Mouse (Mus musculus) urinary bladder, adult 18-20 months (tissue): ENCODE results near the gene Ttll12.

Experiments
- DNase-seq, 2 experiments: peaks; one replicate each; pipeline ENCODE4 v3.0.0; 2022; ENCODE audit warnings: low spot score in 2 of 2, mixed read lengths in 2 of 2

Ttll12 gene

DNA sequence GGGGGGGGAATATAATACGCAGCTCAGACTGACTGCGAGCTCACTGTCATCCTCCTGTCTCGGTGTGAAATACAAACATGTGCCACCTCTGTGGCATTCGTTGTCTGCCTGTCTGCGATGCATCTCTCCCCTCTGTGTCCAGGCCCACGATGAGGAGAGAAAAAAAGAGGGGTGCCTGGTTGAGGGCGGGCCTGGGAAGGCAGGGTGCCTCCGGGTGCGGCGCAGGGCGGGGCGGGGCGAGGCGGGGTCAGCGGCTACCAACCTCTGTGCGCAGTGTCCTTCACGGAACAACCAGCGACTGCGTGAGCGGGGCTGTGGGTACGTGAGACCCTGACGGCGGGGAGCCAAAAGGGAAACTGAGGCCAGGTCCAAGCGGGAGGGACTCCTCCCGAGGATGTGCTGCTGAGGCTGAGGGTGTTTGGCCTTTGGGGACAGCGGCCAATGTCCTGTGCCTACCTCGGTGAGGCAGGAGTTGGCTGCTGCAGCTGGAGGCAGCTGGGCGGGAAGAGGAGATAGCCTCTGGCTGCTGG, 31.6 kb downstream of the Ttll12 start, which contains the start of the genes Tspo and Mcat:
Gene Tspo (plus strand): TSS at position 266 of the 530 bp plus-strand sequence.
Gene Mcat (minus strand): TSS at position 461 of the 530 bp plus-strand sequence.
- peak; percentile 59 to 76 for DNase-seq

DNA sequence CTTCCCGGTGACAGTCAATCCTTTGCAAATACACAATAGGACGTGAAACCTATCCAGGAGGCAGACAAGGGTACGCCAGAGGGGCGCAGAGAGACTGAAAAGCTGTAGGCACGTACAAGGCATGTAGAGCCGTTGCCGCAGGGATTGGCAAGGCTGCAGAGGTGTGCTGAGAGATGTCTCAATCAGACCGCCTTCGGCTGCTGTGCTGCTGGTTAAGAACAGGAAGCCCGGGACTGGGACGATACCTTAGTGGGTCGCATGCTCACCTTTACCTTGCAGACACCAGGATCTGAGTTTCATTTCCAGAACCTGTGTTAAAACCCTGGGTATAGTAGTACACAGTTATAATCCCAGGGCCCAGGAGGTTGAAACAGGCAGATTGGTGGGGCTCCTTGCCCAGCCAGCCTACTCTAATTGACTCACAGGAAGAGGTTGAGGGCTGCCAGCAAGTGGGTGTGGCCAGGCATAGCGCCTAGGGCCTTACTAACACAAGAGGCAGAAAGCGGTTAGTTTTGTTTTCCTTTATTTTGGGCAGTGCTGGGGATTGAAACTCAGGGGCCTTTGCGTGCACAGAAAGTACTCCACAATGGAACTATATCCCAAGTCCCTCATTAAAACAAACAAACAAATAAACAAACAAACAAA, 32.2 kb downstream of the Ttll12 start:
- peak; percentile 56 to 87 for DNase-seq

DNA sequence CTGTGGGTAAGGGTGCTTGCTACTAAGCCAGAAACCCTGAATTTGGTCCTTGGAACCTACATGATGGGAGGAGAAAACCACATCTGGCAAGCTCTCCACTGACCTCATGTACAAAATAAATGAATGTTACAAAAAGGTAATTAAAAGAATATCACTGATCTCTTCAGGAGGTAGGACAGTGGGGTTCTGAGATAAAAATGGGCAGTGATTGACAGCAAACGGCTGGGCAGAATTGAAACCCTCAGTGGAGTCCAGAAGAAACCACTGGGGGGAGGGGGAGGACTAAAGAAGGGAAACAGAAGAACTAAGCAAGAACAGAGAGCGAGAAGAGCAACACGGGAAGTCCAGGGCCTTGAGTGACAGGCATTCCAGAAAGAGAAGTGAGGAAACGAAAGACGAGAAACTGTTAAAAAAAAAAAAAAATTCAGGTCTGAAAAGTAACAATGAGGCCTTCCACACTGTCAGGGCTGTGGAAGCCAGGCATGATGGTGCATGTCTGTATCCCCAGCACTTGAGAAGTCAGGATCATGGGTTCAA, 33.9 kb downstream of the Ttll12 start:
- no peak for DNase-seq

DNA sequence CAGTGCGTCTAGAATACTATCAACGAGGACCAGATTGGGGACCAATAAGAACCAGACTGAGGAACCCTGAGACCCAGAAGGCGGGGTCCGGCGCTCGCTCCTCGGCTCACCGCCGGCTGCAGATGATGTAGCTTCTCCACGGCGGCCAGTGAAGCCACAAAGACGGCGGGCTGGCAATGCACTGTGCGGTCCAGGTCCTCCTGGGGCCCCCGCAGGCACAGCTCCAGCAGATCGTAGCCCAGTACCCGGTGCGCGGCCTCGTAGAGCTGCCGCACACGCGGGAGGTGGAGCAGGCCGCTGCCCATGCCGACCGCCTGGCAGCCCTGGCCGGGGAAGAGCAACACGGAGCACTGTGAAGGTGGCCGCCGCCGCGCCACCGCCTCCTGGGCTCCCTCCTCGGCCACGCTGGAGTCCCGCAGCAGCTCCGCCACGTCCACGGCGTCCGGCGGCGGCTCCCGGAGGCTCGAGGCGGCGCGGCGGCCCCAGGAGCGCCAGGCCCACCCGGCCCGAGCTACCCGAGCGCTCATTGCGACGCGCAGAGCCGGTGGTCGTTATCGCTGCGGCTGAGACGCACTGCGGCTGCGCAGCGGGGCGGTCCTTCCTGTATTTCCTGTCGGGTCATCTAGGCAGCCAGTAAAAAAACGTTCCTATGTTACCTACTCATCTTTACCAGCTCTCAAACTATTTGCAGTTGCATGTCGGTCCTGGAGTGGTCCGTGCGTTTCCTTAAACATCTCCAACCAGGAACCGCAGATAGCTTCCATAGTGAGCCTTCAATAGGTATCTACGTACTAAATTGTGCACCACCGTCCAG, 39.6 kb downstream of the Ttll12 start:
- DNase-seq: peak; percentile 72 to 77

DNA sequence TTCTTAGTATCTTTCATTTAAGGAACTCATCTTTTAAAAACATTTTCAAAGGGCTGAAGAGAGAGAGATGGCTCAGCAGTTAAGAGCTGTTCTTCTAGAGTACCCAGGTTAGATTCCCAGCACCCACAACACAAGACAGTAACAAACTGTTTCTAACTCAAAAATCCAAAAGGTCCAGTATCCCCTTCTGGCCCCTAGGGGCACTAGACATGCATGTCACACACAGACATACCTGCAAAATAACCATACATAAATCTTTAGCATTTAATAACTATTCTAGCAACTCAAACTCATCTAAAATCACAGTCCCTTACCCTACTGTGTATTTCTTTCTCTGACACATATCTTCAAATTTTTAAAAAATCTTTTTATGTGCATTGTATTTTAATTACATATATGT, 41.1 kb downstream of the Ttll12 start:
- no peak for DNase-seq

DNA sequence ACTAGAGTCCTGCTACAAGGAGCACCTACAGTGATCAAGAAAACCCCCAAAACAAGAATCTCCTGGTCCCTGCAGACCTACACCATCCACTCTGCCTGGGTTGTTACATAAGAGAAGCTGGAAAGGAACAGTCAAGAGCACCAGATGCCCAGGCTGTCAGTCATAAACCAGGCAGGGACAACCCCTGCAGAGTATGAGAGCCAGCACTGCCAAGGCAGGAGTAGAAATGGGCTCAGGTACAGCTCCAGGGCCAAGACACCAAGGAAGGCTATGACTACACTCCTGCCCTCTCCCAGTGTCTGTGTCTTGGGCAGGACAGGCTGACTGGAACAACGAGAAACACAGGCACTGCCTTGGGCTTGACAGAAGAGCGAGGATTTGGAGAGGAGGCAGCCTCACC, 44.8 kb downstream of the Ttll12 start:
- no peak for DNase-seq

DNA sequence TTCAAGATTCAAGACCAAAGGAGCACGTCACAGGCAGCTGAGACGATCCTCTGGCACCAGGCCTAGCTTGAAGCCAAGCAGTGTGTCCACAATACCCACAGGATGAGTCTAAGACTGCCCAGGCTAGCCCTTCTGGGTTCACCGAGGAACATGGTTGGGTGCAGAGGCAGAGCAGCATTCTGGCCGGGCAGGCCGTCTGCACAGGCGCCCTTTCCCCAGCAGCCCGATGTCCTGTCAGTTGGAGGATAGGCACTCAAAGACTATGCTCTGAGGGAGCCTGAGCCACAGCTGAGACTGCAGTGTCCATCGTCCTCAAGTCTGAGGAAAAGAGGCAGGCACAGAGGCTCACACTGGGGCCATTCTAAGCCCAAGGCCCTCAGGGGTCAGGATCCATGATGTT, 47.8 kb downstream of the Ttll12 start:
- DNase-seq: no peak

DNA sequence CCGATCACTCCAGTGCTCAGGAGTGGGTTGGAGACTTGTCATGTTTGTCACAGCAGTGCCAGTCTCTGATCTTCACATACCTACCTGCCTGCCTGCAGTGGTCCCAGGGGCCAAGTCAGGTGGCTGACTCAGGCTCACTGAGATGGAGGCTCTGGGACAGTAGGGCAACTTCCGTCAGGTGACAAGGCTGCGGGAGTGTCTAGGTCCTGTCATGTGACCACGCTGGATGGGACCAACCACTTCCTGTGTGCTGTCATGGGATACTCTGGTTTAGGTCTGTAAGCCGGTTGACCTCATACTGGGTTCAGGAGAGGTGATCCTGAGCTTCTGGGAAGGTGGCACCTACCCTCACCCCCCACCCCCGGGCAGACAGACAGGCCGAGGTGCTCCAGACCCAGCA, 48.9 kb downstream of the Ttll12 start:
- DNase-seq: no peak

DNA sequence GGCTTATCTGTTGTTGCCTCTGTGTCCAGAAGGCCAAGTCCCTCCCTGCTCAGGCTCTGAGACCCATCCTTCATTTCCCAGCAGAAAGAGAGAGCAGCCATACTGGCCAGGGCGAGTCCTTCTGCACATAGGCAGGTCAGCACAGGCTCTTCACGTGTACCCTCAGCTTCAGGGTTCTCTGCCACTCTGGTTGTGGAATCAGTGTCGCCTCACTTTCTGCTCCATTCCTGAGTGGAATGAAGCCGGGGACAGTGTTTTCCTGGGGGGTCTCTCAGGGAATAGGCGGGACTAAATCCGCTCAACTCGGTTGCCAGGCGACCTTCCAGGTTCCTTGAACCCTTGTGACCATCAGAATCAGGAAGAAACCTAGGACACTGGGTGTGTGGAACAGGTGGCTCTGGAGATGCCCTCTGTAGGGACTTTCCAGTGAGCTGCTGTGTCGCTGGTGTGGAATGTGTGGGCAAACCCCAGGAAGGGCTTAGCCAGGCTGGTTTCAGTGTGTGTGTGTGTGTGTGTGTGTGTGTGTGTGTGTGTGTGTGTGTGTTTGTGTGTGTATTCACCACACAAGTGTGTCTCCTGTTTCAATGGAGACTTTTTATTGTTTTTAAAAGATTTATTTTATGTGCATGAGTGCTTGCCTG, 53.2 kb downstream of the Ttll12 start:
- DNase-seq: peak in 1 of 2 experiments; percentile 27

DNA sequence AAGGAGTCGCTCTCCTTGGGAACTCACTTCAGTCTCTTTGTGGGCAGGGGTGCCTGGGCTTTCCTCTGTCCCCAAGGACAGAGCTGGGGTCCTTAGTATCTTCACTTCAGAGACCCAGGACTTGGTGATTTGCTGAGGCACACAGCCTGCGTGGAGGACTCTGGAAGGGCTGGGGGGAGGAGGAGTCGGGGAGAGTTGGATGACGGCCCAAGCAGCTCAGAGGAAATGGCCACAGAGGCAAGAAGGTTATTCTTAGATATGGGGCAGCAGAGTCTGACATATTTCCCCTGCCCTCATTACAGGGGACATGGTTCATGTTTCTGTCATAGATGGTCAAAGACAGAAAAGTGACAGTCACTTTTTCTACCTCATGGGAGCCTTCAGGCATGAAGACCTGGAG, 55.1 kb downstream of the Ttll12 start:
- DNase-seq: no peak

DNA sequence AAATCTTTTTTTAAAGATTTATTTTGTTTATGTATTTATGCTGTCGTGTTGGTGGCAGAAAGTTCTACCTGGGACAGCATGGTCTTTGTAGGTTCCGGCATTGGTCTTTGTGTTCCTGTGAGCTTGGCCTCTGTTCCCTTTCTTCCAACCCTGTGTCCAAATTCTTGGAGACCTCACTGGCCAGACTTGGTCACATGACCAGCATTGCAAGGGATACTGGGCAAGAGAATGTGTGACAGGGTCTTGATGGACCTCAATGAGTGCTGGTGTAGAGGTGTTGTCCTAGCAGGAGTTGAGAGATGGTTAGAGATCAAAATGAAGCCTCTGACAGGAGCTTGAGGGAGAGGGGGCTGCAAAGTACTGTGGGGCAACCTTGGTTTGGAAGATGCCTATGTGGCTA, 56.1 kb downstream of the Ttll12 start:
- no peak for DNase-seq

DNA sequence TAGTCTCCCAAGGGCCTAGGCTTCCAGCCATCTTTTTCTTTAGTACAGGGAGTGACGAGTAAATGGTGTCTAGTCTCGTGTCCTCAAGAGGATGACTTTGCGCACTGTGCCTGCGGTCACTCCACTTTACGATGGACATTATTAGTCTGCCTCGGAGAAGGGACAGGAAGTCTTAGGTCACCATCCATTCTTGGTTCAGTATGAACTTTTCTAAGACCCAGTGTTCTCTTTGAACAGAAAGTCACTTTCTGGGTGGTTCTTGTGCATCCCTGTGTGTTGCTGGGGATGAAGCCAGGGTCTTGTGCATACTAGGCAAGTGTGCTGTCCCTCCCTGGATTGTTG, 59.1 kb downstream of the Ttll12 start:
- DNase-seq: no peak

DNA sequence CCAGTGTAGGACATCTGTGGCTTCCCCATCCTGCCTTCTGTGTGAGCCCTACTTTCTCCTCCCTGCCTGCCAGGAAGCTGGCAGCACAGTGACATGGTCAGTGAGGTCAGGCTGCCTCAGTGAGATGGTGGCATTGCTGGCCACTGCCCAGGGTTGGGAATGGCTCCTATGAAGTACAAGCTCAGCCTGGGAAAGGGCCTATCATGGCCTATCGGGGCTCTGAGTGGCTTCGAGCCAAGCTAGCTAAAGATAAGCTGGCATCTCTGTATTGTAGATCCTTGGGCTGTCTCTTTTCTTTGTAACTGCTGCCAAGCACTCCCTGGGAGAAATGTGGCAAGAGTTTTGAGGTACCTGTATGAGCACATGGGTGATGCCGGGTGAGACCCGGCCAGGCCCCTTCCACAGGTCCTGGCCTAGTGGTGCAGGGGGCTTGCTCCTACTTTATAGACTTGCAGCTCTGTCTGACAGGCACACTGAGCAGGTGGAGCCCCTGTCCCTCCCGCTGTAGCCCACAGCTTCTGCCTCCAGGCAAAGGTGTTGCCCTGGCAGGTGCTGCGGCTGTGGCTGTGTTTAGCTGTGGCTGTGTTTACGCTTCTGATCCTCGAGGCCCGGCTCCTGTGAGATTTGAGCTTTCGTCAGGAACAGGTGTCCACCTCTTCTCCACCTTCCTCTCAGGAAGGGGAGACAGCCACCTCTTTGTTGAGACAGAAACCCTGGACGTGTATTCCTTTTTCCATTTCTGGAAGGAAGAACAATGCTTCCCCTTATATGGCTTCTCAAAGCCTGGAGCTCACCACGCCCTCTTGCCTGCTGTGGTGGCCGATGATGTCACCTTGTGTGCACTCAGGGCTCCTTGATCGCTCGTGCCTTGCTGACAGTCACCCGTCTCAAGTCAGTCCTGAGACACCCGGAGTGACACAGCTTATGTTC, 59.7 kb downstream of the Ttll12 start:
- DNase-seq: no peak

DNA sequence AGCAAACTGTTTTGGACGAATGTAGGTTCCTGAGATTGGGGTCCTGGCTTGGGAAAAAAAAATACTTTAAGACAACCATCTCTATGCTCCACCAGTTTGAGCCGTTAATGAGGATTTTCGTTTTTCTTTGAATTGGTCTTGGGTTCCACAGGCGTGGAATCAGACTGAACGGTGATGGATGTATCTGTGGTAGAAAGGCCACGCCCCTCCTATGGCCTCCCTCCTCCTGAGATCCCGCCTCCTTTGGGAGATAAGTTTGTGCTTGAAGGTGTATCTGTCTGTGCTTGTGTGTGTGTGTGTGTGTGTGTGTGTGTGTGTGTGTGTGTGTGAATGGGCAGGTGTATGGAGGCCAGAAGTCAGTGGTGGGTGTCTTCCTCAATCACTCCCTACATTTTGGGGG, 62.4 kb downstream of the Ttll12 start:
- DNase-seq: no peak

DNA sequence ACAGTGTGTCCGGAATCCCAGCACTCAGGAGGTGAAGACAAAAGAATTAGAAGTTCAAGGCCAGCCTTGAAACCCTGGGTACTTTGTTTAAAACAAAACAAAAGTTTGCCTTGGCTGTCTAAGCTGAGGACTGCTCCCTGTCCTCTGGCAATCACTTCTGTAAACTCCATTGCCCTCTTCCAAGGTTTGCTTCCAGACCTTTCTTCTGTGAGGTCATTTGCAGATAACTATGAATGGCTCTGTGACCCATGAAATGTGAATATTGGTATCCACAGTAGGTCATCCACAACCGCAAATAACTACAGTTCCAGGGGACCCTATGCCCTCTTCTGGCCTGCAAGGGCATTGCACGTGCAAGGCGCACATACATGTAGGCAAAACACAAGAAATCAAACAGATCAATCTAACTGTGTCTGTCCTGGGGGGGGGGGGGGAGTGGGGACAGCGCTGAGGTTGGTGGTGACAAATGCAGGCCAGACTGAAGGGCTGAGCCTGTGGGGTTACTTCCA, 62.9 kb downstream of the Ttll12 start:
- DNase-seq: no peak

DNA sequence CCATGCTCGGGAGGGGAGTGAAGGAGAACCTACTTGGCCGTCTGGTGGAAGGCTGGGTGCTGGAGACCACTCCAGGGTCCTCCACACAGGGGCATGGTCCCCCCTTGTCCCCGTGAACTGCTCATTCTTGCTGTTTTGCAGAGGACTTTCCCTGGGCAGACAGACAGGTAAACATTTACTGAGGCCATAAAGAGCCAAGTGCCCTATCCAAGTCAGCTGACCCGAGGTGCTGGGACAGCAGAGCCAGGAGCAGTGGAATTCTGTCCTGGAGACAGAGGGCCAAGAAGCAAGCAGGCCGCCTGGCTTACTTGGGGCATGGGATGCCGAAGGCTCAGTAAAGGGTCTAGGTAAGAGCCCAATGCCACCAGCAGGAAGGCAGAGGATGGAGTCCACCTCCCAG, 64.3 kb downstream of the Ttll12 start:
- peak in 1 of 2 experiments; percentile 65 for DNase-seq

DNA sequence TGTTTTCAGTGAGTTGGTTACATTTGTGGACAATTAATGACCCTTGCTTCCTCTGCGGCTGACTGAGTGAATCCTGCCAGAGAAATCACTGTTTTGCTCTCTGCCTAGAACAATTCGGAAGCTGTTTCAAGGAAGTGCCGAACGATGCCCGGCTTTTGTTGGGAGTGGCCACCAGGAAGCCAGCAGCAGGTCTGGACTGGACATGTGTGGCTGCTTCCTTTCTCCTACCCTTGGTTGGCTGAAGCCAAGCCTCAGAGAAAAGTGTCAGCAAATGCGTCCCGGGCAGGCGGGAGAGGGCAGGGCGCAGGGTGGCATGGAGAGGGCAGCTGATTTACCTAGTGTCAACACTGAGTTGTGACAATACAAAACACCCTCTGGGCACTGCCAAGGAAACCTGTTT, 64.7 kb downstream of the Ttll12 start:
- DNase-seq: peak in 1 of 2 experiments; percentile 76

DNA sequence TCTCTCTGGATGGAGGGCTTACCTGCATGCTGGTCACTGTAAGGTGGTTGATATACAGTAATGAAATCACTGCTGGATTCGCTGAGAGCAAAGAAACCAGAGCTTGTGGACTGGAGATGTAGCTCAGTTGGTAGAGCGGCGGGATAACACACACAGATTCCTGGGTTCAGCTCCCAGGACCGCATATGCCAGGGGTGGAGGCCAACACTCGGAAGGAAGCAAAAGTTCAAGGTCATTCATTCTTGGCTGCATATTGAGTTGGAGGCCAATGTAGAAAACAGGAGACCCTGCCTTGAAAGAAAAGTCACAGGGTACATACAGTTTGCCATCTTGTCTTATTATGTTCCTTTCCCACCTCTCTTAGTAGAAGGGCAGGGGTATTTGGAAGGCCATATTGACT, 65.2 kb downstream of the Ttll12 start:
- DNase-seq: no peak

DNA sequence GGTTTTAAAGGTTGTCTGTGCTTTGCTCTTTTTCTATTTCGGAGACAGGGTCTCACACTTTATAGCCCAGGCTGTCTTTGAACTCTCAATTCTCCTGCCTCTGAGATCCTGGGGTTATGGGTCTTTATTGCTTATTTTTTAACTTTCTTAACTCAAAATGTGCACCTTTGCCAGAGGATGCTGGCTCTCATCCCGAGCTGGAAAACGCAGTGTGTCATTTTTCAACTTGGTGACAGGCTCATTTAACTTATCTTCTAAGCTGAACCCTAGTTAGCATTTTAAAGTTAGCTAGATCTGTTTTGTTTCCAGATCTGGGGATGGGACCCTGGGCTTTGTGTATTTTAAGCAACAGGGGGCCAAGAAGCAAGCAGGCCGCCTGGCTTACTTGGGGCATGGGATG, 66.1 kb downstream of the Ttll12 start:
- DNase-seq: no peak

DNA sequence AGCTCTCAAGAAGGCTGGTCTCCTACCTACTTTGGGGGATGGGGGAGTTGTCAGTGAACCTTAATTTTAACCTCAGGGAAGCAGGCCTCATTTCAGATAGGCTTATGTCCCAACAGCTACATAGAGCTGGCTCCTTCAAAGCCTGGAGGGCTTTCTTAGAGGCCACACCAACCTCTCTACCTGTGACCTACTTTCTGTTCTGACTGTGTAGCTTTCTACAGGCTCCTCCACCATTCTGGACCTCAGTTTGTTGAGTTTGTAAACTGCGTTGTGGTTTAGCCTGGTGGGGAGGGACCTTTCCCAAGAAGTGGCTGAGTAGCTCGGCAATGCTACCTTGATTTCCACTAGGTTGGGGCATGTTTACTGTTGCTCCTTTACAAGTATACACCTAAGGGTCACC, 67.2 kb downstream of the Ttll12 start:
- DNase-seq: no peak

DNA sequence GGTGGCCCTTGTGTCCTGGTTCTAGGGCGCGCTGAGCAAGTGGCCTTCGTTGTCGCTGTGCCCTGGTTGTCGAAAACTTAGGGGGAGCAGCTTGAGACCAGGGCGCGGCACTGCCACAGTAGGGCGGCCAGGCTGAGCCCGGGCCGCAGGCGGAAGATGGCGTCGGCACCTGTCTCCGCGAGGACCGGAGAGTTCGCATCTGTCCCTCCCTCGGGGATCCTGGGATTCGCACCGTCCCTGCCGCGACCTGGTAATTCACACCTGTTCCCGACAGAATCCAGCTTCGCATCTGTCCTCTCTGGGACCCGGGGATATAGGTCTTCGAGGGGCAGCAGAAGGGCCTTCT, 67.9 kb downstream of the Ttll12 start:
- no peak for DNase-seq
